Mouse (Mus musculus) heart, embryonic 14.5 days (tissue): ENCODE data around the gene Cebpg. TPM values are rescaled to one million over a fixed set of nuclear protein-coding genes. Genes with fewer than 3 reads are reported as not detected.

ENCODE experiments used
- ATAC-seq: fragments of 200-750 bp; cut with Nextera tagmentation; 2 replicates; pipeline ENCODE4 v1.8.0; 2017; ENCODE audit warnings: low read depth, moderate TSS enrichment; ENCODE audit not compliant: insufficient number of reproducible peaks, insufficient read depth, low FRiP score
- H3K27ac ChIP-seq, 2 experiments: fragments of 200-500 bp in 1 of 2; fragments of 300-500 bp in 1 of 2; sonication (generic) in 1 of 2; replicated peaks in 1 of 2; 2 replicates each; pipeline ENCODE4 v1.5.1; 2012 to 2014; ENCODE audit warnings: low read depth in 2 of 2, low read length in 2 of 2, control low read depth in 1 of 2, mild to moderate bottlenecking in 1 of 2, mixed read lengths in 1 of 2; ENCODE audit not compliant: control insufficient read depth in 1 of 2, insufficient read depth in 1 of 2
- H3K27me3 ChIP-seq: fragments of 300-500 bp; sonication (generic); 2 replicates; pipeline ENCODE4 v1.6.1; 2014; ENCODE audit warnings: mild to moderate bottlenecking, low read length, control low read depth; ENCODE audit not compliant: control insufficient read depth, insufficient read depth
- H3K36me3 ChIP-seq: fragments of 300-500 bp; sonication (generic); 2 replicates; pipeline ENCODE4 v1.6.1; 2014; ENCODE audit warnings: mild to moderate bottlenecking, control low read depth, low read length, mixed read lengths; ENCODE audit not compliant: control insufficient read depth, insufficient read depth
- H3K4me1 ChIP-seq, 2 experiments: fragments of 200-500 bp in 1 of 2; fragments of 300-500 bp in 1 of 2; sonication (generic) in 1 of 2; 2 replicates each; pipeline ENCODE4 v1.6.1; 2012 to 2014; ENCODE audit warnings: low read length in 2 of 2, control low read depth in 1 of 2, mixed read lengths in 1 of 2; ENCODE audit not compliant: control insufficient read depth in 2 of 2, insufficient read depth in 2 of 2
- H3K4me2 ChIP-seq: fragments of 300-500 bp; sonication (generic); 2 replicates; pipeline ENCODE4 v1.6.1; 2014; ENCODE audit warnings: mild to moderate bottlenecking, low read length
- H3K4me3 ChIP-seq, 2 experiments: fragments of 200-500 bp in 1 of 2; fragments of 300-500 bp in 1 of 2; sonication (generic) in 1 of 2; 2 replicates each; pipeline ENCODE4 v1.5.1; 2012 to 2014; ENCODE audit warnings: low read length in 2 of 2, mild to moderate bottlenecking in 2 of 2, control low read depth in 1 of 2, low read depth in 1 of 2, moderate library complexity in 1 of 2; ENCODE audit not compliant: control insufficient read depth in 1 of 2, insufficient read depth in 1 of 2
- H3K9ac ChIP-seq: fragments of 300-500 bp; sonication (generic); 2 replicates; pipeline ENCODE4 v1.6.1; 2014; ENCODE audit warnings: mild to moderate bottlenecking, low read length
- H3K9me3 ChIP-seq: fragments of 300-500 bp; sonication (generic); 2 replicates; pipeline ENCODE4 v1.6.1; 2016; ENCODE audit warnings: low read length, control low read depth; ENCODE audit not compliant: control insufficient read depth
- WGBS: fragments of 180-500 bp; shearing (Covaris S2); extraction: QIAGEN DNeasy Blood & Tissue Kit; methylation state at CpG from one replicate; pipeline ENCODE4 v1.1.7; 2014; 5-methylcytosine and 5-hydroxymethylcytosine counted together
- polyA plus RNA-seq: library from polyadenylated mRNA; unstranded; fragments of >200 nt; fragmentation: Nextera tagmentation; extraction: Ambion mirVana; gene quantifications from 2 replicates; pipeline ENCODE4 v1.2.1, GENCODE M21; 2014

Gene Cebpg
- polyA plus RNA-seq, 1 experiment from 2014 or later, result 18.3 TPM

DNA sequence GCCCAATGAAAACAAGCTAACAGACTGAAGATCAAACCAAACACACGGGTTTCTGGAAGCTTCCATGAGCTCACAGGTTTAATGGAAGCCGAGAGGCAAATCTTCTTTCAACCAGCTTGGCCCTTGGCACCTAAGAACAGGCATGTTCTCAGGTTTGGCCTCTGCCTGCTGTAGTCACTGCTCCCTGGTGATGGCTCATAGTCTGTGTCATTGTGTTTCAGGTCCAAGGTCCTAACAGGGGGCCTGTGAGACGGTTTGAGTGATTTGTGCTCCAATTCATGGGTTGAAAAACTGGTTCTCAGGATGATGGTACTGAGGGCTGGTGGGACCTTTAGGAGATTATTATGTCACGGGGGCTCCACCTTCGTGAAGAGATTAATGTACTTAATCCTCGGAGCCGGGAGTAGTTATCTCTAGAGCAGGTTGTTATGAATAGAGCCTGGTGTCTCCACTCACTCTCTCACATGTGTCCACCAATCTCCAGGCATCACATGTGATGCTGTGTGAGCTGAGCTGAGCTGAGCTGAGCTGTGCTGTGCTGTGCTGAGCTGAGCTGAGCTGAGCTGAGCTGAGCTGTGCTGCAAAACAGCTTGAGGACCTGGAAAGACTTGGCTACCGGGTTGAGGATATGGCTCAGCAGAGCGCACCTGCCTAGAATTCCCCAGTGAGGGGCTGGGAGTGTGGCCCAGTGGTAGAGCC lies 25.2 kb upstream of the Cebpg start:
- Histone ChIP-seq H3K27ac (peak overlapping the region in 1 of 2 experiments; percentile 30; a peak in 2 of 4 replicates), H3K27me3 (peaks cover 3% of the 10 kb centered on the region; the same call in 1 of the 2 replicates), H3K9ac (no peak overlapping the region), H3K9me3 (no peaks in the 10 kb centered on the region), H3K36me3 (no peaks in the 10 kb centered on the region), H3K4me1 (peaks cover 6 to 9% of the 10 kb centered on the region in 2 experiments; a peak in 2 of 4 replicates), H3K4me2 (peak overlapping the region; percentile 40), H3K4me3 (no peak overlapping the region)
- 62% methylated on average over 9 of the region's 9 CpGs for WGBS
- no peak for ATAC-seq

DNA sequence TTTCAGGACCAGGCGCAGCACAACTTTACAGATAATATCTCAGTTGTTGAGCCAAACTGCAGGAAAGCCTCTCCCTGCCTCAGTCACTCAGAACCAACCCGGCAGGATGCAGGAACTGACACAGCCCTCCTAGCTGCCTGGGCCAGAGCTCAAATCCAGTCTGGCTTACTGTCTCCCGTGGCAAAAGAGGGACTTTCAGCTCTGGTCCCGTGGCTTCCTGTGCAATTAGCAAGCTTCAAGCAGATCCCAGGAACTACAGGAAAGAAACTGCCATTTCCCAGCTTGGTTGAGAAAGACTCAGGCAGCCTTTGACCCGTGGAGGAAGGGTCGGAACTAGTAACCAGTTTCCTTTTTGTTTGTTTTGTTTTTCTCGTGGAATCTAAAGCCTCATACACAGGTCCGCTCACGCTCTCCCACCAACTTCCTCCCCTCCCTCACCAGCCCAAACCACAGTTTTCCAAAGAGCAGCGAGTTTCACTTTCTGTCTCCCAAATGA lies 24.5 kb upstream of the Cebpg start:
- ATAC-seq, result no peak
- H3K9ac ChIP-seq, result no peak overlapping the region
- peaks cover 3% of the 10 kb centered on the region; the same call in 1 of the 2 replicates for H3K27me3 ChIP-seq
- H3K4me2 ChIP-seq, result peak overlapping the region; percentile 40
- WGBS, result 36% methylated on average over 10 of the region's 10 CpGs
- H3K4me1 ChIP-seq, result peaks cover 3 to 4% of the 10 kb centered on the region in 2 experiments; a peak in 2 of 4 replicates
- H3K9me3 ChIP-seq, result no peaks in the 10 kb centered on the region
- H3K4me3 ChIP-seq, result no peak overlapping the region
- H3K36me3 ChIP-seq, result no peaks in the 10 kb centered on the region
- peak overlapping the region; percentile 30 to 63 for H3K27ac ChIP-seq

DNA sequence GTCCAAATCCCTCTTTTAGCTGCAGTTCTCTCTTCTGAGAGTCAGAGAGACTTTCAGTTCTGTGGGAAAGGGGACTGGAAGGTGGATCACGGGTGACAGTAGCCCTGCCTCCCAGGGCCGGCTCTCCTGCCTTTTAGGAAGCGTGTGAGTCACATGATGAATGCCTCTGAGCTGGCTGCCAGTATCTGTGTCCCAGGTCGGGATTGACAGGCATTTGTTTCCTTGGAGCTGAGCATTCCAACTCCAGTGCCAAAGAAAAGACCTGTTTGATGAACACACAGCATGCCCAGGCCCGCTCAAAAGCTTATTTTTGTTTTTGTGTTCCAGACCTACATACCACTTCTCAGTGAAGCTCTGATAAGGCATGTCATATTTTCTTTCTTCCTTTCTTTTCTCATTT lies 20.3 kb upstream of the Cebpg start:
- H3K4me1 ChIP-seq, result no peaks in the 10 kb centered on the region; a peak in 1 of 4 replicates
- no peak overlapping the region for H3K4me3 ChIP-seq
- H3K4me2 ChIP-seq, result no peak overlapping the region
- no peak overlapping the region for H3K27ac ChIP-seq
- no peak for ATAC-seq
- H3K9ac ChIP-seq, result no peak overlapping the region
- no peaks in the 10 kb centered on the region for H3K36me3 ChIP-seq
- WGBS, result 12% methylated on average over 5 of the region's 5 CpGs
- no peaks in the 10 kb centered on the region for H3K9me3 ChIP-seq
- H3K27me3 ChIP-seq, result no peaks in the 10 kb centered on the region

DNA sequence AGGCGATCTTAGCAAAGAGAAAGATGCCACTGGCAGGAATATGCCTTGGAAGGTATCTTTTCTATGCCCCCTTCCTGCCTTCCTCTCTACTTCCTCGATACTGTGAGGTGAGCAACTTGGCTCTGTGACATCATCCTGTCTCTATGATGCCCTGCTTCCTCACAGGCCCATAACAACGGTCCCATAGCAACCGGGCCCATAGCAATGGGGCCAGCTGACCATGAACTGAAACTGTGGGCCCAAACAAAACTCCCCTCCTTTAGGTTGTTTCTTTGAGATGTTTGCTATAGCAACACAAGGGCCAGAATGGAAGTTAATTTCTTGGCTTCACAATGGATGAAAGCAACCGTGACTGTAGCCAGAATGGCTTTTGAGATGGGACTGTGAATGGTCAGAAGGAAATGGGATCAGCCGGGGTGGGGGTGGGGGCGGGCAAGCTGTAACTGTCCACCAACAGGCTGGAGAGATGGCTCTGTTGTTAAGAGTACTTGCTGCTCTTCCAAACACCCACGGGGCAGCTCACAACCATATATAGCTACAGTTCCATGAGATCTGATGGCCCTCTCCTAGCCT lies 10.4 kb upstream of the Cebpg start:
- H3K36me3 ChIP-seq, result no peaks in the 10 kb centered on the region
- H3K4me3 ChIP-seq, result no peak overlapping the region
- H3K27ac ChIP-seq, result no peak overlapping the region
- ATAC-seq, result no peak
- WGBS, result 75% methylated on average over 8 of the region's 8 CpGs
- no peaks in the 10 kb centered on the region for H3K4me1 ChIP-seq
- no peaks in the 10 kb centered on the region for H3K27me3 ChIP-seq
- H3K4me2 ChIP-seq, result no peak overlapping the region
- no peak overlapping the region for H3K9ac ChIP-seq
- no peaks in the 10 kb centered on the region for H3K9me3 ChIP-seq

DNA sequence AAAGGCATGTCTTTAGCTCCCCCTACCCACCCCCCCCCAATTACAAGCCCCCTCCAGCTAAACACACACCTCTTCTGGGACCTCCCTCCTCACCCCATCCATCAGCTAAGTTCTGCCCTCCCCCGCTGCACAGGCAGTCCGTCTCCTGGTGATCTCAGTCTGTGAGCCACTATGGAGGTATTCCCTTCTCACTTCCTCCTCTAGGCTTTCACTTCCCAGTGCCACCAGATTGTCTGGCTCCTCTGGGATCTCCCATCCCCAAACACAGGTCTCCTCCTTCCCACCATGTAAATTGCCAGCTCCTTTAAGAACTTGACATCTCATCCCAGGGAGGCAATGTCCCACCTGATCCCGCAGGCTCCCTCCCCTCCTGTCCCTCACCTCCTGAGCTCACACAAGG lies 9.6 kb upstream of the Cebpg start:
- Histone ChIP-seq H3K9me3 (no peaks in the 10 kb centered on the region), H3K4me2 (no peak overlapping the region), H3K27ac (no peak overlapping the region), H3K4me3 (no peak overlapping the region), H3K4me1 (no peaks in the 10 kb centered on the region), H3K9ac (no peak overlapping the region), H3K27me3 (no peaks in the 10 kb centered on the region), H3K36me3 (no peaks in the 10 kb centered on the region)
- no peak for ATAC-seq
- WGBS, result 73% methylated on average over 3 of the region's 3 CpGs

DNA sequence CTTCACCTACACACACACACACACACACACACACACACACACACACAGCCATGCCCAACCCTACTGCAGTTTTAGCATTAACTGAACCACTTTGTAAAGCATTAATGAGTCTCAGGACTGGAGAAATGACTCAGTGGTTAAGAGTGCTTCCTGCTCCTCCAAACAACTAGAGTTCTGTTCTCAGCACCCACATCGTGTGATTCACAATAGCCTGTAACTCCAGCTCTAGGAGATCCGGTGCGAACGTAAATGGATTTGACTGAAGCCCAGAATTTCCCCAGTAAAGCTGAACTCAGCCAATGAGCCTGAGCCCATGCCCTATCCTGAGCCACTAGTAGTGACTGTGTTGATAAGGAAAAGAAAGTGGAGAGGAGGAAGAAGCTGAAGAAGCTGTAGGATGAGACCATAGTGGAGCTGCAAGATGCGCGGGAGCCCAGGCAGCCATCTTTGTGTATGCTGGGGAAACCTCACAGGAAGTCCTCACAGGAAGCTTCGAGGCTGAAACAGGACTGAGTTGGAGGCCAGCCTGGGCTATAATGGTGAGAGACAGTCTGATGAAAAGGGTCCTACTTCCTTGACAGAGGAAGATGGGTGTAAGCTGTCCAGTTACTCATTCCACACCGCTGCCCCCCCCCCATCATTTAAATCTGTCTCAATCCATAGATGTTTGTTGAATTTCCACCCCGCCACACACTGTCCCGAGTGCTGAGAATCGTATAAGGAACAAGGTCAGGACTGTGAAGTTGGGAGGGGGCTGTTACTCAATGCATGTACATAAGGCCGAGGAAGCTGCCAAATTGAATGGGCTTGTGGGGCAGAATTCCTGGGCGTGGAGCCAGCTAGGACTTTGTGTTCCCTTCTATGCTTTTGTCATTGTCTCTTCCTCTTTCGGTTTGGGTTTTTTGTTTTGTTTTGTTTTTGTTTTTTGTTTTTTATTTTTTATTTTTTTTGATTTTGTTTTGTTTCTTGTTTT lies 8.2 kb upstream of the Cebpg start:
- H3K4me1 ChIP-seq, result no peaks in the 10 kb centered on the region
- no peak overlapping the region for H3K4me3 ChIP-seq
- H3K9me3 ChIP-seq, result no peaks in the 10 kb centered on the region
- no peaks in the 10 kb centered on the region for H3K27me3 ChIP-seq
- no peak overlapping the region for H3K4me2 ChIP-seq
- H3K9ac ChIP-seq, result no peak overlapping the region
- no peak overlapping the region for H3K27ac ChIP-seq
- H3K36me3 ChIP-seq, result no peaks in the 10 kb centered on the region
- no peak for ATAC-seq
- WGBS, result 72% methylated on average over 14 of the region's 14 CpGs

DNA sequence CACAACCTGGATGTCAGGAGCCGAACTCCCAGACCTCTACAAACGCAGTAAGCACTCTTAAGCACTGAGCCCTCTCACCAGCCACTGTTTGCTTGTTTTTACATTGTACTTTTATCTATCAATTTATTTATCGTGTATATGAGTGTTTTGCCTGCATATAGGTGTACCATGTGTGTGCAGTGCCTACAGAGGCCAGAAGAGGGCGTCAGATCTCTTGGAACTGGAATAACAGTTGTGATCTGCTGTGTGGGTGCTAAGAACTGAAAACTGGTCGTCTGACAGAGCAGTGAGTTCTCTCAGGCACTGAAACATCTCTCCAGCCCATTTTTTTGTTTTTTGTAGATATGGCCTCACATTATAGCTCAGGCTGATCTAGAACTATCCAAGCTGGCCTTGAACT lies 3.1 kb upstream of the Cebpg start:
- Histone ChIP-seq H3K4me2 (no peak overlapping the region), H3K4me1 (peaks cover 2 to 12% of the 10 kb centered on the region in 2 experiments; a peak in 3 of 4 replicates), H3K27me3 (no peaks in the 10 kb centered on the region), H3K9me3 (no peaks in the 10 kb centered on the region), H3K36me3 (no peaks in the 10 kb centered on the region), H3K4me3 (no peak overlapping the region), H3K9ac (no peak overlapping the region), H3K27ac (no peak overlapping the region)
- ATAC-seq, result no peak
- 68% methylated on average over 5 of the region's 5 CpGs for WGBS
